Mouse (Mus musculus) MEL (cell line): ENCODE measurements around the gene Tsc22d4.
A peak's percentile ranks its signal among the peaks of the same experiment; 100 is the strongest.

Experiments
- CTCF ChIP-seq, 3 experiments: IDR thresholded peaks in 2 of 3; conservative IDR thresholded peaks in 1 of 3; 2 replicates each; pipeline ENCODE4 v1.5.1; 2011 to 2012; ENCODE audit warnings: low read length in 3 of 3, low read depth in 2 of 3, mild to moderate bottlenecking in 2 of 3, improper control_type of control experiment in 1 of 3, inconsistent platforms in 1 of 3, mixed read lengths in 1 of 3, moderate library complexity in 1 of 3; ENCODE audit not compliant: control insufficient read depth in 1 of 3, insufficient read depth in 1 of 3, poor library complexity in 1 of 3, severe bottlenecking in 1 of 3
- EP300 ChIP-seq, 2 experiments: IDR thresholded peaks; 2 replicates each; pipeline ENCODE4 v1.6.1; 2011; ENCODE audit warnings: improper control_type of control experiment in 2 of 2, low read length in 2 of 2, low read depth in 1 of 2, mild to moderate bottlenecking in 1 of 2
- ETS1 ChIP-seq: IDR thresholded peaks from 2 replicates; pipeline ENCODE4 v1.6.1; 2012; ENCODE audit warnings: low read depth, mild to moderate bottlenecking, inconsistent platforms, low read length, improper control_type of control experiment, moderate library complexity
- GABPA ChIP-seq: IDR thresholded peaks from 2 replicates; pipeline ENCODE4 v1.6.1; 2012; ENCODE audit warnings: low read depth, mild to moderate bottlenecking, inconsistent platforms, low read length, improper control_type of control experiment, moderate library complexity
- MAFK ChIP-seq: IDR thresholded peaks from 2 replicates; pipeline ENCODE4 v1.6.1; 2011; ENCODE audit warnings: low read depth, mild to moderate bottlenecking, low read length, improper control_type of control experiment, borderline replicate concordance
- MAX ChIP-seq: IDR thresholded peaks from 2 replicates; pipeline ENCODE4 v1.6.1; 2011; ENCODE audit warnings: low read length, improper control_type of control experiment
- NRF1 ChIP-seq: IDR thresholded peaks from 2 replicates; pipeline ENCODE4 v1.6.1; 2014; ENCODE audit warnings: low read depth, mild to moderate bottlenecking, inconsistent platforms, low read length, improper control_type of control experiment, moderate library complexity; ENCODE audit not compliant: poor library complexity, insufficient read depth, severe bottlenecking
- POLR2A ChIP-seq, 2 experiments: IDR thresholded peaks; 2 replicates each; pipeline ENCODE4 v1.6.1; 2011 to 2012; ENCODE audit warnings: low read length in 2 of 2, mild to moderate bottlenecking in 2 of 2, control low read depth in 1 of 2, improper control_type of control experiment in 1 of 2, low read depth in 1 of 2, moderate library complexity in 1 of 2; ENCODE audit not compliant: control insufficient read depth in 1 of 2, insufficient read depth in 1 of 2, poor library complexity in 1 of 2
- RCOR1 ChIP-seq: IDR thresholded peaks from 2 replicates; pipeline ENCODE4 v1.6.1; 2012; ENCODE audit warnings: low read depth, mild to moderate bottlenecking, inconsistent platforms, low read length, improper control_type of control experiment
- TAL1 ChIP-seq: IDR thresholded peaks from 2 replicates; pipeline ENCODE4 v1.6.1; 2012; ENCODE audit warnings: mild to moderate bottlenecking, inconsistent platforms, low read length, moderate library complexity, mixed read lengths
- TBP ChIP-seq: IDR thresholded peaks from 2 replicates; pipeline ENCODE4 v1.8.0; 2011; ENCODE audit warnings: low read depth, low read length, improper control_type of control experiment
- TCF12 ChIP-seq: IDR thresholded peaks from 2 replicates; pipeline ENCODE4 v1.6.1; 2014; ENCODE audit warnings: low read depth, mild to moderate bottlenecking, inconsistent platforms, low read length, improper control_type of control experiment, moderate library complexity
- ZC3H11A ChIP-seq: IDR thresholded peaks from 2 replicates; pipeline ENCODE4 v1.6.1; 2012; ENCODE audit warnings: low read depth, mild to moderate bottlenecking, inconsistent platforms, low read length, improper control_type of control experiment

GRCm38 (mm10) chr5:137791553-137791952, 46.0 kb downstream of the Tsc22d4 start:
- TF ChIP-seq CTCF (IDR thresholded peaks at IDR 0.05 in 2 of 3, conservative IDR thresholded peaks at IDR 0.05 in 1 of 3; ENCODE audit: control insufficient read depth in 1 of 3, insufficient read depth in 1 of 3, low read depth in 2 of 3, low read length in 3 of 3, poor library complexity in 1 of 3, severe bottlenecking in 1 of 3) (peak; percentile 26 to 74 (median 30); a peak in 4 of 6 replicates), RCOR1 (no peak), MAFK (no peak), ZC3H11A (peak; percentile 89), EP300 (IDR thresholded peaks at IDR 0.05; ENCODE audit: low read depth in 1 of 2, low read length in 2 of 2) (no peak), TBP (no peak), GABPA (no peak), MAX (no peak), NRF1 (no peak), ETS1 (no peak), TCF12 (no peak), TAL1 (no peak), POLR2A (IDR thresholded peaks at IDR 0.05; ENCODE audit: control insufficient read depth in 1 of 2, insufficient read depth in 1 of 2, low read depth in 1 of 2, low read length in 2 of 2, poor library complexity in 1 of 2) (no peak)
